Mouse (Mus musculus) hindbrain, postnatal 0 days (tissue): ENCODE data around the gene Ntm. TPM values are rescaled to one million over a fixed set of nuclear protein-coding genes. Genes with fewer than 3 reads are reported as not detected.

ENCODE experiments used
- ATAC-seq: fragments of 200-750 bp; cut with Nextera tagmentation; 2 replicates; pipeline ENCODE4 v1.8.0; 2017; ENCODE audit warnings: mild to moderate bottlenecking, moderate TSS enrichment, moderate library complexity
- DNase-seq: peaks from one replicate; pipeline ENCODE4 v3.0.0-alpha.2; 2015; ENCODE audit warnings: low spot score
- H3K27ac ChIP-seq: fragments of 300-500 bp; sonication (generic); 2 replicates; pipeline ENCODE4 v1.5.1; 2014; ENCODE audit warnings: mild to moderate bottlenecking
- H3K27me3 ChIP-seq: fragments of 300-500 bp; sonication (generic); 2 replicates; pipeline ENCODE4 v1.6.1; 2014; ENCODE audit warnings: low read length, mixed read lengths; ENCODE audit not compliant: insufficient read depth
- H3K36me3 ChIP-seq: fragments of 300-500 bp; sonication (generic); 2 replicates; pipeline ENCODE4 v1.6.1; 2014; ENCODE audit warnings: low read length, mixed read lengths; ENCODE audit not compliant: insufficient read depth
- H3K4me1 ChIP-seq: fragments of 300-500 bp; sonication (generic); 2 replicates; pipeline ENCODE4 v1.6.1; 2014; ENCODE audit warnings: antibody characterized with exemption, low read length, mixed read lengths; ENCODE audit not compliant: insufficient read depth
- H3K4me2 ChIP-seq: fragments of 300-500 bp; sonication (generic); 2 replicates; pipeline ENCODE4 v1.6.1; 2014; ENCODE audit warnings: low read depth, mild to moderate bottlenecking, low read length, moderate library complexity, mixed read lengths
- H3K4me3 ChIP-seq: fragments of 300-500 bp; sonication (generic); 2 replicates; pipeline ENCODE4 v1.5.1; 2014; ENCODE audit warnings: low read length
- H3K9ac ChIP-seq: fragments of 300-500 bp; sonication (generic); replicated peaks from 2 replicates; pipeline ENCODE4 v1.6.1; 2014; ENCODE audit warnings: mild to moderate bottlenecking, low read length, moderate library complexity, mixed read lengths
- H3K9me3 ChIP-seq: fragments of 300-500 bp; sonication (generic); 2 replicates; pipeline ENCODE4 v1.6.1; 2016; ENCODE audit warnings: low read length, mixed read lengths
- CTCF ChIP-seq: IDR thresholded peaks from 2 replicates; pipeline ENCODE4 v1.5.1; 2016; ENCODE audit warnings: antibody characterized with exemption, control low read depth, low read depth
- WGBS: fragments of 180-500 bp; shearing (Covaris S2); extraction: QIAGEN DNeasy Blood & Tissue Kit; methylation state at CpG from one replicate; pipeline ENCODE4 v1.1.7; 2014; 5-methylcytosine and 5-hydroxymethylcytosine counted together
- polyA plus RNA-seq: library from polyadenylated mRNA; unstranded; fragments of >200 nt; fragmentation: Nextera tagmentation; extraction: Ambion mirVana; gene quantifications from 2 replicates; pipeline ENCODE4 v1.2.1, GENCODE M21; 2015
- total RNA-seq: library from RNA; depleted of rRNA; stranded (reverse); fragments of >200 nt; gene quantifications from 2 replicates; pipeline ENCODE4 v1.2.3, GENCODE M21; 2014

Ntm gene
- total and polyA plus RNA-seq, 2 experiments from 2014 or later: 208 to 268 TPM

GRCm38 (mm10) chr9:29496002-29496401 lies 466.9 kb downstream of the Ntm start:
- no peak overlapping the region for H3K4me2 ChIP-seq
- no peak for TF ChIP-seq CTCF
- H3K36me3 ChIP-seq: no peaks in the 10 kb centered on the region
- no peaks in the 10 kb centered on the region for H3K27me3 ChIP-seq
- WGBS: 39% methylated on average over 2 of the region's 2 CpGs
- no peak overlapping the region for H3K9ac ChIP-seq
- no peak for DNase-seq
- ATAC-seq: no peak
- H3K4me1 ChIP-seq: no peaks in the 10 kb centered on the region
- H3K4me3 ChIP-seq: no peak overlapping the region
- no peaks in the 10 kb centered on the region for H3K9me3 ChIP-seq
- no peak overlapping the region for H3K27ac ChIP-seq

GRCm38 (mm10) chr9:29482272-29482671 lies 480.7 kb downstream of the Ntm start:
- 96% methylated on average over 2 of the region's 2 CpGs for WGBS
- Histone ChIP-seq H3K4me1 (no peaks in the 10 kb centered on the region), H3K27me3 (no peaks in the 10 kb centered on the region), H3K4me2 (no peak overlapping the region), H3K9ac (no peak overlapping the region), H3K36me3 (no peaks in the 10 kb centered on the region), H3K27ac (no peak overlapping the region), H3K9me3 (no peaks in the 10 kb centered on the region), H3K4me3 (no peak overlapping the region)
- DNase-seq (no peak), ATAC-seq (no peak)
- TF ChIP-seq CTCF: no peak

GRCm38 (mm10) chr9:29479051-29479450 lies 483.9 kb downstream of the Ntm start:
- WGBS: 70% methylated on average over 10 of the region's 10 CpGs
- Histone ChIP-seq H3K4me1 (no peaks in the 10 kb centered on the region), H3K9me3 (no peaks in the 10 kb centered on the region), H3K27me3 (no peaks in the 10 kb centered on the region), H3K4me2 (no peak overlapping the region), H3K27ac (no peak overlapping the region), H3K36me3 (no peaks in the 10 kb centered on the region), H3K9ac (no peak overlapping the region), H3K4me3 (no peak overlapping the region)
- TF ChIP-seq CTCF: no peak
- no peak for DNase-seq
- no peak for ATAC-seq

GRCm38 (mm10) chr9:29477219-29477618 lies 485.7 kb downstream of the Ntm start:
- no peak overlapping the region; the same call in 1 of the 2 replicates for H3K4me2 ChIP-seq

GRCm38 (mm10) chr9:29473418-29473817 lies 489.5 kb downstream of the Ntm start:
- no peak overlapping the region for H3K9ac ChIP-seq
- H3K27ac ChIP-seq: no peak overlapping the region
- no peak overlapping the region for H3K4me2 ChIP-seq
- ATAC-seq: no peak
- no peak for DNase-seq
- no peaks in the 10 kb centered on the region for H3K9me3 ChIP-seq
- no peaks in the 10 kb centered on the region for H3K36me3 ChIP-seq
- H3K4me1 ChIP-seq: peaks cover 3% of the 10 kb centered on the region; the same call in 1 of the 2 replicates
- H3K27me3 ChIP-seq: no peaks in the 10 kb centered on the region
- no peak overlapping the region for H3K4me3 ChIP-seq
- TF ChIP-seq CTCF: no peak

More at GRCm38 (mm10) chr9:29477219-29477618, 485.7 kb downstream of the Ntm start:
- no peak overlapping the region for H3K4me3 ChIP-seq
- 28% methylated on average over 6 of the region's 6 CpGs for WGBS
- DNase-seq: no peak
- H3K36me3 ChIP-seq: no peaks in the 10 kb centered on the region
- peaks cover 3% of the 10 kb centered on the region; the same call in 1 of the 2 replicates for H3K4me1 ChIP-seq
- ATAC-seq: no peak
- H3K9ac ChIP-seq: no peak overlapping the region
- H3K27ac ChIP-seq: no peak overlapping the region
- H3K27me3 ChIP-seq: no peaks in the 10 kb centered on the region
- H3K9me3 ChIP-seq: no peaks in the 10 kb centered on the region
- TF ChIP-seq CTCF: no peak

GRCm38 (mm10) chr9:29472226-29472625 lies 490.7 kb downstream of the Ntm start:
- no peaks in the 10 kb centered on the region for H3K36me3 ChIP-seq
- no peaks in the 10 kb centered on the region for H3K27me3 ChIP-seq
- no peak overlapping the region for H3K4me3 ChIP-seq
- TF ChIP-seq CTCF: no peak
- no peak overlapping the region for H3K4me2 ChIP-seq
- H3K9ac ChIP-seq: no peak overlapping the region
- H3K27ac ChIP-seq: no peak overlapping the region
- no peaks in the 10 kb centered on the region for H3K9me3 ChIP-seq
- H3K4me1 ChIP-seq: peaks cover 3% of the 10 kb centered on the region; the same call in 1 of the 2 replicates
- ATAC-seq: no peak
- 59% methylated on average over 4 of the region's 4 CpGs for WGBS
- no peak for DNase-seq

GRCm38 (mm10) chr9:29464756-29465155 lies 498.2 kb downstream of the Ntm start:
- WGBS: 54% methylated on average over 4 of the region's 4 CpGs
- DNase-seq: peak; percentile 41

More at GRCm38 (mm10) chr9:29464756-29465155, 498.2 kb downstream of the Ntm start:
- no peak overlapping the region for H3K4me3 ChIP-seq
- TF ChIP-seq CTCF: no peak
- ATAC-seq: no peak
- no peak overlapping the region for H3K27ac ChIP-seq
- no peaks in the 10 kb centered on the region for H3K36me3 ChIP-seq
- no peaks in the 10 kb centered on the region for H3K27me3 ChIP-seq
- H3K9ac ChIP-seq: no peak overlapping the region
- no peak overlapping the region for H3K4me2 ChIP-seq
- H3K4me1 ChIP-seq: no peaks in the 10 kb centered on the region; the same call in 1 of the 2 replicates
- no peaks in the 10 kb centered on the region for H3K9me3 ChIP-seq
